Mouse (Mus musculus): Measurements from ENCODE around the gene Samd13. TPM values are rescaled to one million over a fixed set of nuclear protein-coding genes. Genes with fewer than 3 reads are reported as not detected.

Samd13 gene
- polyA plus RNA-seq, 1 experiment: not detected

- Histone ChIP-seq H3K36me3 (ENCODE audit: control insufficient read depth, insufficient read depth, low read length) (no peaks in the 10 kb centered on the region), H3K27me3 (ENCODE audit: control insufficient read depth, insufficient read depth, low read length) (no peaks in the 10 kb centered on the region), H3K4me1 (ENCODE audit: control insufficient read depth, insufficient read depth, insufficient read length, low read length) (no peaks in the 10 kb centered on the region), H3K27ac (ENCODE audit: insufficient read depth, low read depth, low read length) (no peak overlapping the region), H3K4me3 (ENCODE audit: low read depth, low read length) (no peak overlapping the region)
- no peak for TF ChIP-seq POLR2A (IDR thresholded peaks at IDR 0.05; ENCODE audit: low read depth, low read length)
- no peak for TF ChIP-seq CTCF (IDR thresholded peaks at IDR 0.05; ENCODE audit: extremely low read depth, insufficient read length, insufficient replicate concordance, low read depth, low read length)
- 42% methylated on average over 2 of the region's 2 CpGs for WGBS
These were observed 30.2 kb downstream of the Samd13 start for GRCm38 (mm10) chr3:146655111-146655577.

GRCm38 (mm10) chr3:146653692-146654091, 31.7 kb downstream of the Samd13 start:
- Histone ChIP-seq H3K4me3 (ENCODE audit: low read depth, low read length) (no peak overlapping the region), H3K27me3 (ENCODE audit: control insufficient read depth, insufficient read depth, low read length) (no peaks in the 10 kb centered on the region), H3K4me1 (ENCODE audit: control insufficient read depth, insufficient read depth, insufficient read length, low read length) (no peaks in the 10 kb centered on the region), H3K27ac (ENCODE audit: insufficient read depth, low read depth, low read length) (no peak overlapping the region), H3K36me3 (ENCODE audit: control insufficient read depth, insufficient read depth, low read length) (no peaks in the 10 kb centered on the region)
- TF ChIP-seq CTCF (IDR thresholded peaks at IDR 0.05; ENCODE audit: extremely low read depth, insufficient read length, insufficient replicate concordance, low read depth, low read length): no peak
- no peak for TF ChIP-seq POLR2A (IDR thresholded peaks at IDR 0.05; ENCODE audit: low read depth, low read length)
- WGBS: 50% methylated on average over 6 of the region's 6 CpGs

GRCm38 (mm10) chr3:146652431-146652830, 33.0 kb downstream of the Samd13 start:
- TF ChIP-seq POLR2A (IDR thresholded peaks at IDR 0.05; ENCODE audit: low read depth, low read length) (no peak), CTCF (IDR thresholded peaks at IDR 0.05; ENCODE audit: extremely low read depth, insufficient read length, insufficient replicate concordance, low read depth, low read length) (no peak)
- H3K27ac ChIP-seq (ENCODE audit: insufficient read depth, low read depth, low read length): no peak overlapping the region
- WGBS: 78% methylated on average over 5 of the region's 5 CpGs
- H3K36me3 ChIP-seq (ENCODE audit: control insufficient read depth, insufficient read depth, low read length): no peaks in the 10 kb centered on the region
- H3K27me3 ChIP-seq (ENCODE audit: control insufficient read depth, insufficient read depth, low read length): no peaks in the 10 kb centered on the region
- no peak overlapping the region for H3K4me3 ChIP-seq (ENCODE audit: low read depth, low read length)
- no peaks in the 10 kb centered on the region for H3K4me1 ChIP-seq (ENCODE audit: control insufficient read depth, insufficient read depth, insufficient read length, low read length)

- Histone ChIP-seq H3K27me3 (ENCODE audit: control insufficient read depth, insufficient read depth, low read length) (no peaks in the 10 kb centered on the region), H3K4me1 (ENCODE audit: control insufficient read depth, insufficient read depth, insufficient read length, low read length) (no peaks in the 10 kb centered on the region), H3K27ac (ENCODE audit: insufficient read depth, low read depth, low read length) (no peak within 1 kb of the TSS), H3K36me3 (ENCODE audit: control insufficient read depth, insufficient read depth, low read length) (no peaks in the 10 kb centered on the region), H3K4me3 (ENCODE audit: low read depth, low read length) (no peak within 1 kb of the TSS)
- TF ChIP-seq POLR2A (IDR thresholded peaks at IDR 0.05; ENCODE audit: low read depth, low read length): no peak
- no peak for TF ChIP-seq CTCF (IDR thresholded peaks at IDR 0.05; ENCODE audit: extremely low read depth, insufficient read length, insufficient replicate concordance, low read depth, low read length)
- 75% methylated on average over 3 of the region's 3 CpGs for whole genome bisulfite sequencing
These were observed 34.2 kb downstream of the Samd13 start, which contains the start of gene 4930503B20Rik for GRCm38 (mm10) chr3:146651217-146651616. Gene 4930503B20Rik, minus strand, starts transcription at chr3:146651317.

- TF ChIP-seq CTCF (IDR thresholded peaks at IDR 0.05; ENCODE audit: extremely low read depth, insufficient read length, insufficient replicate concordance, low read depth, low read length): no peak
- TF ChIP-seq POLR2A (IDR thresholded peaks at IDR 0.05; ENCODE audit: low read depth, low read length): no peak
- H3K27me3 ChIP-seq (ENCODE audit: control insufficient read depth, insufficient read depth, low read length): no peaks in the 10 kb centered on the region
- H3K4me1 ChIP-seq (ENCODE audit: control insufficient read depth, insufficient read depth, insufficient read length, low read length): no peaks in the 10 kb centered on the region
- H3K4me3 ChIP-seq (ENCODE audit: low read depth, low read length): no peak overlapping the region
- no peaks in the 10 kb centered on the region for H3K36me3 ChIP-seq (ENCODE audit: control insufficient read depth, insufficient read depth, low read length)
- WGBS: 63% methylated on average over 10 of the region's 10 CpGs
- no peak overlapping the region for H3K27ac ChIP-seq (ENCODE audit: insufficient read depth, low read depth, low read length)
These were observed 34.7 kb downstream of the Samd13 start for GRCm38 (mm10) chr3:146650716-146651115.

DNA sequence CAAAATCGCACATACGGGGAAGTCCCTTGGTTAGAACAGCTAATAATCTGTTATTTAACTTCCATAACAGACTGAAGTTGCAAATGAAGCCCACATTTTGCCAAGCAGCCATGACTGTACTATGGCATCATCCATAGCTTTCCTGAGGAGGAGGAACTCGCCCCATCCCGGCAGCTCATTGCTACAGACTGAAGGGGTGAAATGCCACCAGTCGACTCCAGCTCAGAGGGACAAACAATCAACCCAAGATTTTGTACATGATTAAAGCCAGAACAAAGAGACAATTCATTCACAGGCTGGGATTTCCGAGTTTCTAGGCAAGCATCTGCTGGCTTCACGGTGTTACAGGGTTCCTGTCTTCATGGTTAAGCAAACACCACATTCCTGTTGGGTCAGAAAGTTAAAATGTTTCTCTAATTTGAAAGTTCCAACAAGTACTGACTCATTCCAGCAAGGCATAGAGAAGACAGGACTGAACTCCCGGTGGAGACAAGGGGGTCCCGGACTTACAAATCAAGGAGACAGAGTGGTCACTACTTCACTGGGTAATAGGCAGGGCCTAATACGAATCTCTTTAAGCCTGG, 36.0 kb downstream of the Samd13 start:
- WGBS: 63% methylated on average over 10 of the region's 10 CpGs
- Histone ChIP-seq H3K27ac (ENCODE audit: insufficient read depth, low read depth, low read length) (no peak overlapping the region), H3K4me1 (ENCODE audit: control insufficient read depth, insufficient read depth, insufficient read length, low read length) (no peaks in the 10 kb centered on the region)

GRCm38 (mm10) chr3:146641818-146642427, 43.5 kb downstream of the Samd13 start:
- Histone ChIP-seq H3K27me3 (ENCODE audit: control insufficient read depth, insufficient read depth, low read length) (no peaks in the 10 kb centered on the region), H3K4me3 (ENCODE audit: low read depth, low read length) (no peak overlapping the region), H3K27ac (ENCODE audit: insufficient read depth, low read depth, low read length) (no peak overlapping the region), H3K4me1 (ENCODE audit: control insufficient read depth, insufficient read depth, insufficient read length, low read length) (no peaks in the 10 kb centered on the region), H3K36me3 (ENCODE audit: control insufficient read depth, insufficient read depth, low read length) (no peaks in the 10 kb centered on the region)
- TF ChIP-seq CTCF (IDR thresholded peaks at IDR 0.05; ENCODE audit: extremely low read depth, insufficient read length, insufficient replicate concordance, low read depth, low read length) (no peak), POLR2A (IDR thresholded peaks at IDR 0.05; ENCODE audit: low read depth, low read length) (no peak)
- WGBS: 61% methylated on average over 4 of the region's 4 CpGs

More for the DNA sequence above, 36.0 kb downstream of the Samd13 start:
- TF ChIP-seq POLR2A (IDR thresholded peaks at IDR 0.05; ENCODE audit: low read depth, low read length) (no peak), CTCF (IDR thresholded peaks at IDR 0.05; ENCODE audit: extremely low read depth, insufficient read length, insufficient replicate concordance, low read depth, low read length) (no peak)
- no peaks in the 10 kb centered on the region for H3K36me3 ChIP-seq (ENCODE audit: control insufficient read depth, insufficient read depth, low read length)
- H3K27me3 ChIP-seq (ENCODE audit: control insufficient read depth, insufficient read depth, low read length): no peaks in the 10 kb centered on the region
- H3K4me3 ChIP-seq (ENCODE audit: low read depth, low read length): no peak overlapping the region

Data from small intestine, adult 2 months (tissue).